Mouse (Mus musculus): ENCODE measurements at regions not wholly inside any gene's neighbourhood (a gene's known extent, or its start where the extent isn't known, plus 50 kb on each side); places are given as distances from the start of the nearest gene placed in this dataset.

GRCm38 (mm10) chr4:12778163-12778562, 606.3 kb upstream of the Fam92a start:
- TF ChIP-seq GATA1 (IDR thresholded peaks at IDR 0.05; ENCODE audit: borderline replicate concordance, low read length) (no peak), FLI1 (IDR thresholded peaks at IDR 0.05; ENCODE audit: low read length) (no peak)

All from megakaryocyte, embryonic 14.5 days (primary cell).